Mouse (Mus musculus): ENCODE data around the gene Dok3. TPM values are rescaled to one million over a fixed set of nuclear protein-coding genes. Genes with fewer than 3 reads are reported as not detected.
"Not testable (repeated sequence)": the region's sequence is repeated elsewhere in the genome, so short reads cannot be mapped to it uniquely, and the experiment has no call there.

Dok3 gene
- polyA plus RNA-seq (2015; fragmentation: Nextera tagmentation; extraction: Ambion mirVana), result 3.6 and 4.3 TPM in 2 replicates

- Histone ChIP-seq H3K9ac (ENCODE audit: low read depth, low read length) (no peak within 1 kb of the TSS), H3K36me3 (ENCODE audit: control insufficient read depth, insufficient read depth, low read length) (peaks cover 32% of the 10 kb centered on the region)
- no peak for ATAC-seq
Measured at GRCm38 (mm10) chr13:55529198-55529915, at the start of gene Dok3. TSS of gene Dok3 (minus strand) at chr13:55529296.

GRCm38 (mm10) chr13:55578086-55578485, 49.0 kb upstream of the Dok3 start:
- Histone ChIP-seq H3K4me1 (ENCODE audit: control insufficient read depth, insufficient read depth, low read depth, low read length) (no peaks in the 10 kb centered on the region), H3K27me3 (replicated peaks; ENCODE audit: control insufficient read depth, insufficient read depth, low read length) (no peaks in the 10 kb centered on the region), H3K36me3 (ENCODE audit: control insufficient read depth, insufficient read depth, low read length) (no peaks in the 10 kb centered on the region), H3K9me3 (ENCODE audit: control insufficient read depth, low read length) (no peaks in the 10 kb centered on the region), H3K4me2 (ENCODE audit: low read length) (no peak overlapping the region), H3K4me3 (ENCODE audit: low read length) (no peak overlapping the region), H3K27ac (ENCODE audit: low read depth, low read length) (no peak overlapping the region), H3K9ac (ENCODE audit: low read depth, low read length) (no peak overlapping the region)
- WGBS, result 85% methylated on average over 4 of the region's 4 CpGs
- ATAC-seq, result no peak

More at GRCm38 (mm10) chr13:55529198-55529915, at the start of gene Dok3:
- 85% methylated on average over 8 of the region's 8 CpGs for WGBS
- no peak within 1 kb of the TSS for H3K27ac ChIP-seq (ENCODE audit: low read depth, low read length)
- H3K4me2 ChIP-seq (ENCODE audit: low read length), result no peak within 1 kb of the TSS
- H3K4me1 ChIP-seq (ENCODE audit: control insufficient read depth, insufficient read depth, low read depth, low read length), result no peaks in the 10 kb centered on the region
- H3K4me3 ChIP-seq (ENCODE audit: low read length), result no peak within 1 kb of the TSS
- H3K9me3 ChIP-seq (ENCODE audit: control insufficient read depth, low read length), result no peaks in the 10 kb centered on the region
- no peaks in the 10 kb centered on the region for H3K27me3 ChIP-seq (replicated peaks; ENCODE audit: control insufficient read depth, insufficient read depth, low read length)

GRCm38 (mm10) chr13:55576872-55577271, 47.8 kb upstream of the Dok3 start:
- not testable (repeated sequence) for H3K36me3 ChIP-seq (ENCODE audit: control insufficient read depth, insufficient read depth, low read length); H3K4me2 ChIP-seq (ENCODE audit: low read length); H3K4me1 ChIP-seq (ENCODE audit: control insufficient read depth, insufficient read depth, low read depth, low read length); ATAC-seq; H3K9ac ChIP-seq (ENCODE audit: low read depth, low read length); H3K9me3 ChIP-seq (ENCODE audit: control insufficient read depth, low read length); H3K27me3 ChIP-seq (replicated peaks; ENCODE audit: control insufficient read depth, insufficient read depth, low read length); H3K27ac ChIP-seq (ENCODE audit: low read depth, low read length); H3K4me3 ChIP-seq (ENCODE audit: low read length)
- WGBS, result 93% methylated on average over 7 of the region's 7 CpGs

GRCm38 (mm10) chr13:55575932-55576331, 46.8 kb upstream of the Dok3 start:
- Histone ChIP-seq H3K36me3 (ENCODE audit: control insufficient read depth, insufficient read depth, low read length) (no peaks in the 10 kb centered on the region), H3K4me3 (ENCODE audit: low read length) (no peak overlapping the region), H3K9me3 (ENCODE audit: control insufficient read depth, low read length) (no peaks in the 10 kb centered on the region), H3K4me1 (ENCODE audit: control insufficient read depth, insufficient read depth, low read depth, low read length) (peaks cover 5% of the 10 kb centered on the region), H3K27ac (ENCODE audit: low read depth, low read length) (no peak overlapping the region), H3K27me3 (replicated peaks; ENCODE audit: control insufficient read depth, insufficient read depth, low read length) (no peaks in the 10 kb centered on the region), H3K9ac (ENCODE audit: low read depth, low read length) (no peak overlapping the region), H3K4me2 (ENCODE audit: low read length) (no peak overlapping the region)
- WGBS, result 63% methylated on average over 5 of the region's 5 CpGs
- no peak for ATAC-seq

- WGBS, result 64% methylated on average over 5 of the region's 5 CpGs
- Histone ChIP-seq H3K27ac (ENCODE audit: low read depth, low read length) (no peak overlapping the region), H3K4me1 (ENCODE audit: control insufficient read depth, insufficient read depth, low read depth, low read length) (peaks cover 7% of the 10 kb centered on the region), H3K4me2 (ENCODE audit: low read length) (no peak overlapping the region), H3K9ac (ENCODE audit: low read depth, low read length) (no peak overlapping the region), H3K9me3 (ENCODE audit: control insufficient read depth, low read length) (no peaks in the 10 kb centered on the region), H3K36me3 (ENCODE audit: control insufficient read depth, insufficient read depth, low read length) (no peaks in the 10 kb centered on the region), H3K27me3 (replicated peaks; ENCODE audit: control insufficient read depth, insufficient read depth, low read length) (no peaks in the 10 kb centered on the region), H3K4me3 (ENCODE audit: low read length) (no peak overlapping the region)
- no peak for ATAC-seq
Measured at GRCm38 (mm10) chr13:55574321-55574720, 45.2 kb upstream of the Dok3 start.

GRCm38 (mm10) chr13:55573432-55573831, 44.3 kb upstream of the Dok3 start, which contains the start of gene Tmed9:
TSS of gene Tmed9 (plus strand) at chr13:55573732.
- WGBS, result 95% methylated on average over 2 of the region's 2 CpGs
- Histone ChIP-seq H3K27me3 (replicated peaks; ENCODE audit: control insufficient read depth, insufficient read depth, low read length) (no peaks in the 10 kb centered on the region), H3K4me2 (ENCODE audit: low read length) (no peak within 1 kb of the TSS), H3K36me3 (ENCODE audit: control insufficient read depth, insufficient read depth, low read length) (no peaks in the 10 kb centered on the region), H3K4me1 (ENCODE audit: control insufficient read depth, insufficient read depth, low read depth, low read length) (peaks cover 14% of the 10 kb centered on the region), H3K4me3 (ENCODE audit: low read length) (no peak within 1 kb of the TSS), H3K9me3 (ENCODE audit: control insufficient read depth, low read length) (no peaks in the 10 kb centered on the region), H3K27ac (ENCODE audit: low read depth, low read length) (no peak within 1 kb of the TSS), H3K9ac (ENCODE audit: low read depth, low read length) (no peak within 1 kb of the TSS)
- no peak for ATAC-seq

- H3K9ac ChIP-seq (ENCODE audit: low read depth, low read length), result no peak overlapping the region
- 91% methylated on average over 2 of the region's 2 CpGs for WGBS
- no peaks in the 10 kb centered on the region for H3K36me3 ChIP-seq (ENCODE audit: control insufficient read depth, insufficient read depth, low read length)
- peak overlapping the region; percentile 55; the same call in 1 of the 2 replicates for H3K4me2 ChIP-seq (ENCODE audit: low read length)
- H3K4me1 ChIP-seq (ENCODE audit: control insufficient read depth, insufficient read depth, low read depth, low read length), result peaks cover 26% of the 10 kb centered on the region
- no peaks in the 10 kb centered on the region for H3K27me3 ChIP-seq (replicated peaks; ENCODE audit: control insufficient read depth, insufficient read depth, low read length)
- H3K4me3 ChIP-seq (ENCODE audit: low read length), result no peak overlapping the region
- H3K9me3 ChIP-seq (ENCODE audit: control insufficient read depth, low read length), result no peaks in the 10 kb centered on the region
- H3K27ac ChIP-seq (ENCODE audit: low read depth, low read length), result no peak overlapping the region
- no peak for ATAC-seq
Measured at GRCm38 (mm10) chr13:55571977-55572376, 42.9 kb upstream of the Dok3 start.

- no peaks in the 10 kb centered on the region for H3K27me3 ChIP-seq (replicated peaks; ENCODE audit: control insufficient read depth, insufficient read depth, low read length)
- H3K9me3 ChIP-seq (ENCODE audit: control insufficient read depth, low read length), result no peaks in the 10 kb centered on the region
- H3K36me3 ChIP-seq (ENCODE audit: control insufficient read depth, insufficient read depth, low read length), result no peaks in the 10 kb centered on the region
- peak within 1 kb of the TSS; percentile 90 for H3K9ac ChIP-seq (ENCODE audit: low read depth, low read length)
- peaks cover 28% of the 10 kb centered on the region for H3K4me1 ChIP-seq (ENCODE audit: control insufficient read depth, insufficient read depth, low read depth, low read length)
- peak within 1 kb of the TSS; percentile 90 for H3K4me2 ChIP-seq (ENCODE audit: low read length)
- H3K27ac ChIP-seq (ENCODE audit: low read depth, low read length), result peak within 1 kb of the TSS; percentile 94
- H3K4me3 ChIP-seq (ENCODE audit: low read length), result peak within 1 kb of the TSS; percentile 87
- WGBS, result 2% methylated on average over 47 of the region's 47 CpGs
- peak; percentile 89 for ATAC-seq
Measured at GRCm38 (mm10) chr13:55571027-55571751, 42.1 kb upstream of the Dok3 start, which contains the start of gene Fam193b. TSS of gene Fam193b (minus strand) at chr13:55571120.

- no peaks in the 10 kb centered on the region for H3K27me3 ChIP-seq (replicated peaks; ENCODE audit: control insufficient read depth, insufficient read depth, low read length)
- H3K27ac ChIP-seq (ENCODE audit: low read depth, low read length), result peak overlapping the region; percentile 94
- peak; percentile 73 for ATAC-seq
- peaks cover 28% of the 10 kb centered on the region for H3K4me1 ChIP-seq (ENCODE audit: control insufficient read depth, insufficient read depth, low read depth, low read length)
- peak overlapping the region; percentile 90 for H3K9ac ChIP-seq (ENCODE audit: low read depth, low read length)
- WGBS, result under 1% methylated on average over 36 of the region's 47 CpGs
- H3K9me3 ChIP-seq (ENCODE audit: control insufficient read depth, low read length), result no peaks in the 10 kb centered on the region
- peak overlapping the region; percentile 90 for H3K4me2 ChIP-seq (ENCODE audit: low read length)
- no peaks in the 10 kb centered on the region for H3K36me3 ChIP-seq (ENCODE audit: control insufficient read depth, insufficient read depth, low read length)
- peak overlapping the region; percentile 87 for H3K4me3 ChIP-seq (ENCODE audit: low read length)
Measured at GRCm38 (mm10) chr13:55570286-55570973, 41.3 kb upstream of the Dok3 start.

Measured in hindbrain, embryonic 16.5 days (tissue).